Mouse (Mus musculus) bone marrow macrophage, adult 2 months (primary cell): Measurements from ENCODE around the gene Hist1h2bp. TPM values are rescaled to one million over a fixed set of nuclear protein-coding genes. Genes with fewer than 3 reads are reported as not detected.

Experiments used
- H3K27ac ChIP-seq: 2 replicates; pipeline ENCODE4 v1.5.1; 2012; ENCODE audit warnings: low read depth, low read length; ENCODE audit not compliant: insufficient read depth
- H3K4me1 ChIP-seq: 2 replicates; pipeline ENCODE4 v1.6.1; 2012; ENCODE audit warnings: low read length; ENCODE audit not compliant: control insufficient read depth, insufficient read depth
- H3K4me3 ChIP-seq: 2 replicates; pipeline ENCODE4 v1.5.1; 2012; ENCODE audit warnings: mild to moderate bottlenecking, low read length, moderate library complexity; ENCODE audit not compliant: insufficient read depth
- CTCF ChIP-seq: IDR thresholded peaks from 2 replicates; pipeline ENCODE4 v1.5.1; 2012; ENCODE audit warnings: low read depth, mild to moderate bottlenecking, low read length, moderate library complexity
- POLR2A ChIP-seq: IDR thresholded peaks from 2 replicates; pipeline ENCODE4 v1.6.1; 2012; ENCODE audit warnings: mild to moderate bottlenecking, low read depth, low read length, borderline replicate concordance
- polyA plus RNA-seq: library from polyadenylated mRNA; stranded (reverse); fragments of >200 nt; gene quantifications from 2 replicates; pipeline ENCODE4 v1.2.4, GENCODE M21; 2012; ENCODE audit not compliant: missing spikeins, insufficient read depth, insufficient read length

The Hist1h2bp gene
- polyA plus RNA-seq, 1 experiment, result not detected

- no peak overlapping the region for H3K4me3 ChIP-seq
- H3K27ac ChIP-seq, result no peak overlapping the region
- TF ChIP-seq POLR2A (no peak), CTCF (no peak)
Measured at GRCm38 (mm10) chr13:21755707-21756106, 31.6 kb upstream of the Hist1h2bp start.

GRCm38 (mm10) chr13:21778814-21779766, 8.2 kb upstream of the Hist1h2bp start:
- peaks cover 2% of the 10 kb centered on the region; the same call in 1 of the 2 replicates for H3K4me1 ChIP-seq
- TF ChIP-seq CTCF (no peak), POLR2A (no peak)
- H3K27ac ChIP-seq, result peak overlapping the region; percentile 79
- peak overlapping the region; percentile 65 for H3K4me3 ChIP-seq

More at GRCm38 (mm10) chr13:21755707-21756106, 31.6 kb upstream of the Hist1h2bp start:
- peaks cover 11% of the 10 kb centered on the region for H3K4me1 ChIP-seq

GRCm38 (mm10) chr13:21779767-21780731, 7.2 kb upstream of the Hist1h2bp start, which contains the start of gene Hist1h1b:
TSS of gene Hist1h1b (minus strand) at chr13:21780625.
- TF ChIP-seq POLR2A, result no peak
- no peak for TF ChIP-seq CTCF
- peaks cover 6% of the 10 kb centered on the region for H3K4me1 ChIP-seq
- H3K4me3 ChIP-seq, result peak within 1 kb of the TSS; percentile 65
- peak within 1 kb of the TSS; percentile 79 for H3K27ac ChIP-seq

GRCm38 (mm10) chr13:21781021-21781555, 6.2 kb upstream of the Hist1h2bp start:
- Histone ChIP-seq H3K4me1 (peaks cover 11% of the 10 kb centered on the region), H3K27ac (peak overlapping the region; percentile 46; the same call in 1 of the 2 replicates), H3K4me3 (no peak overlapping the region)
- TF ChIP-seq CTCF, result no peak
- no peak for TF ChIP-seq POLR2A

GRCm38 (mm10) chr13:21781639-21782038, 5.6 kb upstream of the Hist1h2bp start:
- no peak for TF ChIP-seq POLR2A
- TF ChIP-seq CTCF, result no peak
- Histone ChIP-seq H3K27ac (no peak overlapping the region), H3K4me1 (peaks cover 12% of the 10 kb centered on the region), H3K4me3 (no peak overlapping the region)

- Histone ChIP-seq H3K27ac (peak overlapping the region; percentile 85), H3K4me3 (peak overlapping the region; percentile 62), H3K4me1 (peaks cover 12% of the 10 kb centered on the region)
Measured at GRCm38 (mm10) chr13:21782361-21783254, 4.7 kb upstream of the Hist1h2bp start.

- no peak for TF ChIP-seq POLR2A
- no peak for TF ChIP-seq CTCF
- Histone ChIP-seq H3K27ac (peak within 1 kb of the TSS; percentile 89), H3K4me3 (peak within 1 kb of the TSS; percentile 62), H3K4me1 (peaks cover 17% of the 10 kb centered on the region)
Measured at GRCm38 (mm10) chr13:21783255-21783617, 4.0 kb upstream of the Hist1h2bp start, which contains the start of gene Hist1h3i. TSS of gene Hist1h3i (minus strand) at chr13:21783370.

- TF ChIP-seq CTCF, result no peak
- no peak for TF ChIP-seq POLR2A
- H3K4me3 ChIP-seq, result peak overlapping the region; percentile 18
- H3K4me1 ChIP-seq, result peaks cover 20% of the 10 kb centered on the region
- peak overlapping the region; percentile 89 for H3K27ac ChIP-seq
Measured at GRCm38 (mm10) chr13:21783734-21784161, 3.5 kb upstream of the Hist1h2bp start.
